Comparison of ENCODE assay signal across 7 mouse cellular contexts in genomic region chr5:110779998-110780760, GRCm38 (mm10). TPM values are rescaled to one million over a fixed set of nuclear protein-coding genes. Genes with fewer than 3 reads are reported as not detected.
DNase-seq lines count a peak whose midpoint lies in the region; ATAC-seq and TF ChIP-seq lines count a peak whose summit lies in the region.

Gene Pus1, minus strand, starts transcription at chr5:110780659.

- 0 out of 2 replicates have a peak, but pooled peaks have one; percentile 3 for TF ChIP-seq CTCF in kidney, adult 2 months (conservative IDR thresholded peaks at IDR 0.05; ENCODE audit: insufficient read depth, insufficient read length, low read depth, low read length)
- TF ChIP-seq CTCF in spleen, adult 2 months (IDR thresholded peaks at IDR 0.05; ENCODE audit: extremely low read depth, insufficient read depth, insufficient read length, insufficient replicate concordance): no peak

- H3K27me3 ChIP-seq in embryonic facial prominence, embryonic 12.5 days: no peaks in the 10 kb centered on the region
- no peaks in the 10 kb centered on the region for H3K27me3 ChIP-seq in kidney, adult 2 months (replicated peaks; ENCODE audit: control insufficient read depth, insufficient read depth, low read length)
- no peaks in the 10 kb centered on the region for H3K27me3 ChIP-seq in limb, embryonic 12.5 days
- no peaks in the 10 kb centered on the region for H3K27me3 ChIP-seq in midbrain, embryonic 15.5 days (replicated peaks)
- no peaks in the 10 kb centered on the region for H3K27me3 ChIP-seq in spleen, adult 2 months (ENCODE audit: control insufficient read depth, insufficient read depth, low read length)

- H3K4me1 ChIP-seq in embryonic facial prominence, embryonic 12.5 days: peaks cover 9% of the 10 kb centered on the region; the same call in 1 of the 2 replicates
- peaks cover 3% of the 10 kb centered on the region; the same call in 1 of the 2 replicates for H3K4me1 ChIP-seq in kidney, adult 2 months (ENCODE audit: control insufficient read depth, insufficient read depth, low read length)
- H3K4me1 ChIP-seq in limb, embryonic 12.5 days (replicated peaks): peaks cover 26% of the 10 kb centered on the region
- H3K4me1 ChIP-seq in midbrain, embryonic 15.5 days: peaks cover 20% of the 10 kb centered on the region
- peaks cover 10% of the 10 kb centered on the region; the same call in 1 of the 2 replicates for H3K4me1 ChIP-seq in spleen, adult 2 months (ENCODE audit: control insufficient read depth, insufficient read depth, insufficient read length)

- H3K27ac ChIP-seq in embryonic facial prominence, embryonic 12.5 days: 0 out of 2 replicates have a peak within 1 kb of the TSS, but pooled peaks have one; percentile 43
- peak within 1 kb of the TSS; percentile 26; the same call in 1 of the 2 replicates for H3K27ac ChIP-seq in kidney, adult 2 months (ENCODE audit: insufficient read depth, low read depth, low read length)
- H3K27ac ChIP-seq in limb, embryonic 12.5 days: peak within 1 kb of the TSS; percentile 53
- H3K27ac ChIP-seq in midbrain, embryonic 15.5 days: peak within 1 kb of the TSS; percentile 57
- H3K27ac ChIP-seq in spleen, adult 2 months (ENCODE audit: insufficient read depth, low read length): peak within 1 kb of the TSS; percentile 34

- H3K4me2 ChIP-seq in embryonic facial prominence, embryonic 12.5 days (replicated peaks): peak within 1 kb of the TSS; percentile 72
- H3K4me2 ChIP-seq in limb, embryonic 12.5 days: peak within 1 kb of the TSS; percentile 93
- H3K4me2 ChIP-seq in midbrain, embryonic 15.5 days: peak within 1 kb of the TSS; percentile 93

- WGBS in embryonic facial prominence, embryonic 12.5 days: under 1% methylated on average over 57 of the region's 57 CpGs
- under 1% methylated on average over 57 of the region's 57 CpGs for WGBS in kidney, adult 2 months
- WGBS in limb, embryonic 12.5 days: under 1% methylated on average over 57 of the region's 57 CpGs
- under 1% methylated on average over 56 of the region's 57 CpGs for WGBS in midbrain, embryonic 15.5 days
- WGBS in spleen, adult 2 months: under 1% methylated on average over 56 of the region's 57 CpGs

- no peak for TF ChIP-seq POLR2A in kidney, adult 2 months (IDR thresholded peaks at IDR 0.05; ENCODE audit: low read depth, low read length)
- TF ChIP-seq POLR2A in spleen, adult 2 months (IDR thresholded peaks at IDR 0.05; ENCODE audit: low read depth, low read length): peak; percentile 6

- H3K9ac ChIP-seq in embryonic facial prominence, embryonic 12.5 days: peak within 1 kb of the TSS; percentile 83
- peak within 1 kb of the TSS; percentile 86 for H3K9ac ChIP-seq in limb, embryonic 12.5 days (replicated peaks)
- H3K9ac ChIP-seq in midbrain, embryonic 15.5 days: peak within 1 kb of the TSS; percentile 60

- H3K36me3 ChIP-seq in embryonic facial prominence, embryonic 12.5 days: peaks cover 44% of the 10 kb centered on the region
- H3K36me3 ChIP-seq in kidney, adult 2 months (ENCODE audit: control insufficient read depth, insufficient read depth, low read length): no peaks in the 10 kb centered on the region
- H3K36me3 ChIP-seq in limb, embryonic 12.5 days: peaks cover 45% of the 10 kb centered on the region
- 0 out of 2 replicates have a peak, but pooled peaks cover 4% of the 10 kb centered on the region for H3K36me3 ChIP-seq in midbrain, embryonic 15.5 days (replicated peaks)
- H3K36me3 ChIP-seq in spleen, adult 2 months (ENCODE audit: control insufficient read depth, insufficient read depth, low read length): peaks cover 8% of the 10 kb centered on the region

- ATAC-seq in embryonic facial prominence, embryonic 12.5 days (ENCODE audit: insufficient number of reproducible peaks, insufficient read depth, low FRiP score, low TSS enrichment): peak; percentile 67
- ATAC-seq in limb, embryonic 12.5 days (ENCODE audit: insufficient number of reproducible peaks, insufficient read depth, low FRiP score, low TSS enrichment, low read depth): peak; percentile 60
- peak; percentile 87 for ATAC-seq in midbrain, embryonic 15.5 days (replicated peaks)

- H3K9me3 ChIP-seq in embryonic facial prominence, embryonic 12.5 days: no peaks in the 10 kb centered on the region
- H3K9me3 ChIP-seq in limb, embryonic 12.5 days: no peaks in the 10 kb centered on the region
- H3K9me3 ChIP-seq in midbrain, embryonic 15.5 days: no peaks in the 10 kb centered on the region

- peak; percentile 95 for DNase-seq in adrenal gland, postnatal 25 days
- peak; percentile 97 to 99 for DNase-seq in heart, adult 18-20 months
- peak; percentile 97 for DNase-seq in kidney, adult 2 months
- DNase-seq in spleen, adult 2 months (ENCODE audit: low read depth in 1 of 2, low spot score in 2 of 2): peak; percentile 52 to 91

- peak within 1 kb of the TSS; percentile 80 for H3K4me3 ChIP-seq in embryonic facial prominence, embryonic 12.5 days
- H3K4me3 ChIP-seq in kidney, adult 2 months (ENCODE audit: insufficient read depth, low read depth, low read length): peak within 1 kb of the TSS; percentile 64
- peak within 1 kb of the TSS; percentile 89 for H3K4me3 ChIP-seq in limb, embryonic 12.5 days (replicated peaks)
- H3K4me3 ChIP-seq in midbrain, embryonic 15.5 days: peak within 1 kb of the TSS; percentile 67
- H3K4me3 ChIP-seq in spleen, adult 2 months (ENCODE audit: extremely low read depth, insufficient read depth, insufficient read length): peak within 1 kb of the TSS; percentile 84

RNA-seq across cellular contexts. Expression of gene Pus1, which starts in this region (rescaled TPM):
- 51.6 and 56.1 TPM in 2 replicates for total RNA-seq in adrenal gland, postnatal 25 days (2021)
- polyA plus RNA-seq in embryonic facial prominence, embryonic 12.5 days (2016; fragmentation: Nextera tagmentation; extraction: Ambion mirVana): 31.0 and 31.3 TPM in 2 replicates
- total RNA-seq in heart, adult 18-20 months (2021): 10 to 100 TPM; 23.2 to 23.8 TPM
- 38.6 TPM in 2 replicates for polyA plus RNA-seq in kidney, adult 2 months (2012; rRNA removed)
- 31.5 and 35.5 TPM in 2 replicates for polyA plus RNA-seq in limb, embryonic 12.5 days (2016; fragmentation: Nextera tagmentation; extraction: Ambion mirVana)
- polyA plus RNA-seq in midbrain, embryonic 15.5 days (2015; fragmentation: Nextera tagmentation; extraction: Ambion mirVana): 23.0 and 23.1 TPM in 2 replicates
- 19.2 and 20.9 TPM in 2 replicates for polyA plus RNA-seq in spleen, adult 2 months (2012; rRNA removed)

Comparison
In these comparisons a context has a peak if more than half of its experiments do, and no peak if none do; other contexts are left out.
1. Peak in every context shown above with its lines: DNase-seq, ATAC-seq, H3K4me3 ChIP-seq and H3K27ac ChIP-seq.